In the genomic region with DNA sequence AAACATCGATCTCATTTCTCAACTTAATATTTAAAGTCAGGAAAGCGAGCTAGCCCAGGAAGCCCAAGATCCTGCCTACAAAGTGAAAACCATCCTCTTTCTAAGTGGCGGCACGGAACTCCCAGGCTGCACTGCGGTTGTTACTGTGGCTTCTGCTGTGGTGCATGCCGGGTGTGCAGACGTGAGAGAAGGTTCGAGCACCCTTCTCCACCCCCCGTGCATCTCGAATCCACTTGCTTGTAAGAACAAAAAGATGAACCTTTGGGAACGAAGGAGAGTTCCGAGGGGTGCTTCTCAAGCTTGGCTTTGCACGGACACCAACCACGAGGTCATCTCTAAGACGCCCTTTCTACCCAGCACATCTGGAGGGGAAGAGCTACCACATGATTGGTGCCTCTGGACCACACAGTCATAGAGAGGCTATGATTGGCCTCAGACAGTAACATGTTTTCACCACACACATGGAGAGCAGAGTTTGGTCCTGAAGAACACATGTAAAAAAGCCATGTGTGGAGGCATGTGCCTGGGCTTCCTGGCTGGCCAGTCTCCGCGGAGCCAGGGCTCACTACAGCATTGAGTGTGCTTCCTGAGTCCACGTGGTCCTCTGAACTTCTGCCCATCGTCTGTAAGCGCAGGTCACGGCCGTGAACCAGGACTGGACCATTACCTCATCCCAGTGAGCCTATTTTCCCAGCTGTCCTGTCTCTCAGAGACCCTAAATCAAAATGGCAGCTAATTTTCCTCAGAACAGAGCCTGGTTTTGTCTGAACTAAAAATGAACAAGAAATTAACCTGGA, we compare ENCODE assay signal across 19 mouse cellular contexts. TPM values are rescaled to one million over a fixed set of nuclear protein-coding genes. Genes with fewer than 3 reads are reported as not detected.
A peak's percentile ranks its signal among the peaks of the same experiment; 100 is the strongest.
DNase-seq lines count a peak whose midpoint lies in the region; ATAC-seq and TF ChIP-seq lines count a peak whose summit lies in the region.
"Had no signal": no experiment of that assay in that cellular context is flagged by ENCODE, and none has a peak within 500 bp of the region (broad histone marks: within the 10 kb centered on the region; RNA-seq: fewer than 3 reads in every experiment).

No protein-coding gene starts in this region.

- no peaks in the 10 kb centered on the region for H3K27me3 ChIP-seq in hindbrain, embryonic 15.5 days
- H3K27me3 ChIP-seq in hindbrain, embryonic 10.5 days (ENCODE audit: insufficient read depth, poor library complexity, severe bottlenecking): no peaks in the 10 kb centered on the region
- no peaks in the 10 kb centered on the region for H3K27me3 ChIP-seq in CH12.LX (replicated peaks)
- no peaks in the 10 kb centered on the region for H3K27me3 ChIP-seq in embryonic facial prominence, embryonic 10.5 days (replicated peaks; ENCODE audit: low read depth, poor library complexity, severe bottlenecking)
- H3K27me3 ChIP-seq in forebrain, embryonic 10.5 days (ENCODE audit: poor library complexity, severe bottlenecking): no peaks in the 10 kb centered on the region
- H3K27me3 ChIP-seq: heart, embryonic 15.5 days; liver, embryonic 13.5 days; lung, embryonic 15.5 days; midbrain, embryonic 13.5 days; neural tube, embryonic 15.5 days had no signal

- H3K9ac ChIP-seq in hindbrain, embryonic 15.5 days: no peak overlapping the region
- peak overlapping the region; percentile 6; the same call in 1 of the 2 replicates for H3K9ac ChIP-seq in CH12.LX (ENCODE audit: insufficient read depth, low read depth)
- H3K9ac ChIP-seq: heart, embryonic 15.5 days; liver, embryonic 13.5 days; lung, embryonic 15.5 days; midbrain, embryonic 13.5 days; neural tube, embryonic 15.5 days had no signal

- H3K4me2 ChIP-seq in hindbrain, embryonic 15.5 days: no peak overlapping the region
- peak overlapping the region; percentile 6 for H3K4me2 ChIP-seq in CH12.LX (ENCODE audit: insufficient read depth, low read depth, poor library complexity, severe bottlenecking)
- H3K4me2 ChIP-seq: heart, embryonic 15.5 days; liver, embryonic 13.5 days; lung, embryonic 15.5 days; midbrain, embryonic 13.5 days; neural tube, embryonic 15.5 days had no signal

- no peak overlapping the region for H3K4me3 ChIP-seq in hindbrain, embryonic 15.5 days
- H3K4me3 ChIP-seq in hindbrain, embryonic 10.5 days: no peak overlapping the region
- no peak overlapping the region for H3K4me3 ChIP-seq in CH12.LX (replicated peaks in 1 of 3; ENCODE audit: low read depth in 2 of 3, low read length in 2 of 3, poor library complexity in 1 of 3)
- H3K4me3 ChIP-seq in embryonic facial prominence, embryonic 10.5 days: no peak overlapping the region
- H3K4me3 ChIP-seq in forebrain, embryonic 10.5 days: no peak overlapping the region
- H3K4me3 ChIP-seq: heart, adult 2 months; heart, embryonic 15.5 days; liver, embryonic 13.5 days; lung, embryonic 15.5 days; midbrain, embryonic 13.5 days; neural tube, embryonic 15.5 days had no signal

- no peak for DNase-seq in hindbrain, embryonic 10.5 days (ENCODE audit: low spot score)
- no peak for DNase-seq in CH12.LX (ENCODE audit: extremely low read depth)
- no peak for DNase-seq in embryonic facial prominence, embryonic 10.5 days (ENCODE audit: low spot score)
- peak; percentile 18 to 58 for DNase-seq in kidney, postnatal 25 days
- DNase-seq in forebrain, embryonic 10.5 days (ENCODE audit: extremely low spot score, low spot score): no peak
- no peak for DNase-seq in lung, postnatal 14 days
- DNase-seq in T-cell, adult 2 months (ENCODE audit: low spot score): no peak
- DNase-seq: gastrocnemius, postnatal 10 days; heart, adult 2 months; layer of hippocampus, postnatal 36 days; liver, embryonic 13.5 days; right cerebral cortex, postnatal 4 days; thymus, adult 18-20 months had no signal

- in situ Hi-C loops in CH12.LX (cut with MboI; ENCODE audit: low pct_ligation_motif_present, low pct_unique_long_range_greater_than_20kb, low sequenced_read_pairs): loop anchor here (10.0 kb wide), 1 partner anchor 385 kb away; no protein-coding TSS in a partner anchor

- no peak for TF ChIP-seq EP300 in CH12.LX (IDR thresholded peaks at IDR 0.05; ENCODE audit: low read length)

- dilution Hi-C loops in CH12.LX (cut with MboI; ENCODE audit: extremely low pct_ligation_motif_present, extremely low pct_unique_long_range_greater_than_20kb, low sequenced_read_pairs): no loop called here

- WGBS in hindbrain, embryonic 15.5 days: 85% methylated on average over 22 of the region's 22 CpGs
- WGBS in hindbrain, embryonic 10.5 days: 88% methylated on average over 22 of the region's 22 CpGs
- 86% methylated on average over 22 of the region's 22 CpGs for WGBS in embryonic facial prominence, embryonic 10.5 days
- 90% methylated on average over 22 of the region's 22 CpGs for WGBS in forebrain, embryonic 10.5 days

- TF ChIP-seq CTCF in CH12.LX (conservative IDR thresholded peaks at IDR 0.05 in 1 of 2, IDR thresholded peaks at IDR 0.05 in 1 of 2; ENCODE audit: low read depth in 2 of 2, low read length in 2 of 2): no peak

- no peaks in the 10 kb centered on the region for H3K79me2 ChIP-seq in CH12.LX (replicated peaks; ENCODE audit: control insufficient read depth, extremely low read depth, insufficient read depth, poor library complexity, severe bottlenecking)

- no peak for TF ChIP-seq POLR2A in CH12.LX (IDR thresholded peaks at IDR 0.05; ENCODE audit: low read depth, low read length)

- H3K36me3 ChIP-seq in hindbrain, embryonic 15.5 days: no peaks in the 10 kb centered on the region
- H3K36me3 ChIP-seq in hindbrain, embryonic 10.5 days: no peaks in the 10 kb centered on the region
- no peaks in the 10 kb centered on the region for H3K36me3 ChIP-seq in CH12.LX (replicated peaks in 1 of 2; ENCODE audit: control insufficient read depth in 1 of 2, insufficient read depth in 1 of 2, low read length in 1 of 2)
- H3K36me3 ChIP-seq in embryonic facial prominence, embryonic 10.5 days (replicated peaks): no peaks in the 10 kb centered on the region
- no peaks in the 10 kb centered on the region for H3K36me3 ChIP-seq in forebrain, embryonic 10.5 days (replicated peaks)
- H3K36me3 ChIP-seq: heart, embryonic 15.5 days; liver, embryonic 13.5 days; lung, embryonic 15.5 days; midbrain, embryonic 13.5 days; neural tube, embryonic 15.5 days had no signal

- H3K9me3 ChIP-seq in hindbrain, embryonic 15.5 days: no peaks in the 10 kb centered on the region
- no peaks in the 10 kb centered on the region for H3K9me3 ChIP-seq in hindbrain, embryonic 10.5 days
- H3K9me3 ChIP-seq in CH12.LX (replicated peaks; ENCODE audit: low read length): no peaks in the 10 kb centered on the region
- H3K9me3 ChIP-seq in embryonic facial prominence, embryonic 10.5 days: no peaks in the 10 kb centered on the region
- no peaks in the 10 kb centered on the region for H3K9me3 ChIP-seq in forebrain, embryonic 10.5 days
- H3K9me3 ChIP-seq: heart, embryonic 15.5 days; liver, embryonic 13.5 days; lung, embryonic 15.5 days; midbrain, embryonic 13.5 days; neural tube, embryonic 15.5 days had no signal

- 0 out of 2 replicates have a peak, but pooled peaks have one; percentile 53 for ATAC-seq in hindbrain, embryonic 15.5 days (ENCODE audit: low FRiP score, low read depth)
- ATAC-seq: CD4-positive, CD25-positive, alpha-beta regulatory T cell, adult 4 months; midbrain, embryonic 13.5 days had no signal

- H3K27ac ChIP-seq in hindbrain, embryonic 15.5 days (replicated peaks): no peak overlapping the region
- no peak overlapping the region for H3K27ac ChIP-seq in hindbrain, embryonic 10.5 days
- no peak overlapping the region for H3K27ac ChIP-seq in CH12.LX (ENCODE audit: insufficient read depth, low read depth)
- H3K27ac ChIP-seq in embryonic facial prominence, embryonic 10.5 days (replicated peaks): peak overlapping the region; percentile 14; the same call in 1 of the 2 replicates
- no peak overlapping the region for H3K27ac ChIP-seq in forebrain, embryonic 10.5 days
- H3K27ac ChIP-seq: heart, adult 2 months; heart, embryonic 15.5 days; liver, embryonic 13.5 days; lung, embryonic 15.5 days; midbrain, embryonic 13.5 days; neural tube, embryonic 15.5 days had no signal

- TF ChIP-seq RAD21 in CH12.LX (IDR thresholded peaks at IDR 0.05; ENCODE audit: low read depth, low read length): no peak

- H3K4me1 ChIP-seq in hindbrain, embryonic 15.5 days (replicated peaks): no peaks in the 10 kb centered on the region
- no peaks in the 10 kb centered on the region for H3K4me1 ChIP-seq in hindbrain, embryonic 10.5 days (replicated peaks)
- H3K4me1 ChIP-seq in CH12.LX (ENCODE audit: control insufficient read depth in 1 of 2, insufficient read depth in 2 of 2): peaks cover 4 to 7% of the 10 kb centered on the region in 2 experiments
- peaks cover 12% of the 10 kb centered on the region; the same call in 1 of the 2 replicates for H3K4me1 ChIP-seq in embryonic facial prominence, embryonic 10.5 days
- no peaks in the 10 kb centered on the region for H3K4me1 ChIP-seq in forebrain, embryonic 10.5 days
- H3K4me1 ChIP-seq: heart, embryonic 15.5 days; lung, embryonic 15.5 days; midbrain, embryonic 13.5 days; neural tube, embryonic 15.5 days had no signal

TF ChIP-seq in CH12.LX, 34 proteins besides CTCF, POLR2A, EP300 and RAD21:
- TF ChIP-seq HCFC1 (IDR thresholded peaks at IDR 0.05; ENCODE audit: low read depth, low read length): peak; percentile 24; the same call in 1 of the 2 replicates
- no peak for TF ChIP-seq MEF2A (IDR thresholded peaks at IDR 0.05; ENCODE audit: borderline replicate concordance, low read depth, low read length)

RNA-seq across cellular contexts. Expression of gene Ubash3b, which starts 38.2 kb away (rescaled TPM):
- 24.6 and 27.3 TPM in 2 replicates for polyA plus RNA-seq in hindbrain, embryonic 15.5 days (2015; fragmentation: Nextera tagmentation; extraction: Ambion mirVana)
- 7.3 and 8.5 TPM in 2 replicates for polyA plus RNA-seq in hindbrain, embryonic 10.5 days (2016; fragmentation: Nextera tagmentation; extraction: Ambion mirVana)
- total RNA-seq in CH12.LX (2012; rRNA removed) (4.2 and 5.0 TPM in 2 replicates), CH12.LX (2014; rRNA removed) (2.8 and 3.3 TPM in 2 replicates)
- polyA plus RNA-seq in CH12.LX (2012; ENCODE audit: insufficient read length, low read depth): 4.5 and 4.6 TPM in 2 replicates
- 6.7 and 7.4 TPM in 2 replicates for polyA plus RNA-seq in embryonic facial prominence, embryonic 10.5 days (2016; fragmentation: Nextera tagmentation; extraction: Ambion mirVana)
- polyA plus RNA-seq in forebrain, embryonic 10.5 days (2016; fragmentation: Nextera tagmentation; extraction: Ambion mirVana): 3.8 and 4.1 TPM in 2 replicates

Comparison
In these comparisons a context has a peak if more than half of its experiments do, and no peak if none do; other contexts are left out.
1. DNase-seq: peak in kidney, postnatal 25 days (2 of 2); none in hindbrain, embryonic 10.5 days (single experiment), CH12.LX (single experiment), embryonic facial prominence, embryonic 10.5 days (single experiment), forebrain, embryonic 10.5 days (single experiment), lung, postnatal 14 days (single experiment) and T-cell, adult 2 months (single experiment).